Mouse (Mus musculus) thymus, postnatal 4 days (tissue): ENCODE results near the gene Ets1.

Source experiments
- DNase-seq: peaks from one replicate; pipeline ENCODE4 v3.0.0; 2021

Ets1 gene

GRCm38 (mm10) chr9:32713106-32713505 is 77.1 kb downstream of the Ets1 start:
- no peak for DNase-seq

- DNase-seq, result peak; percentile 20
These were observed 77.8 kb downstream of the Ets1 start for GRCm38 (mm10) chr9:32713790-32714189.

- DNase-seq, result peak; percentile 14
These were observed 78.5 kb downstream of the Ets1 start for GRCm38 (mm10) chr9:32714487-32714886.

GRCm38 (mm10) chr9:32715806-32716466 is 79.9 kb downstream of the Ets1 start:
- DNase-seq, result no peak

GRCm38 (mm10) chr9:32717268-32717920 is 81.4 kb downstream of the Ets1 start:
- DNase-seq, result peak; percentile 64

GRCm38 (mm10) chr9:32717931-32718820 is 82.2 kb downstream of the Ets1 start:
- peak; percentile 56 for DNase-seq

GRCm38 (mm10) chr9:32718868-32719267 is 82.8 kb downstream of the Ets1 start:
- DNase-seq, result no peak

- no peak for DNase-seq
These were observed 83.9 kb downstream of the Ets1 start for GRCm38 (mm10) chr9:32719941-32720263.

GRCm38 (mm10) chr9:32720264-32721031 is 84.4 kb downstream of the Ets1 start:
- peak; percentile 50 for DNase-seq

GRCm38 (mm10) chr9:32721081-32721480 is 85.1 kb downstream of the Ets1 start:
- no peak for DNase-seq

- DNase-seq, result no peak
These were observed 86.2 kb downstream of the Ets1 start for GRCm38 (mm10) chr9:32722205-32722604.

GRCm38 (mm10) chr9:32722969-32723368 is 86.9 kb downstream of the Ets1 start:
- DNase-seq, result no peak

- DNase-seq, result no peak
These were observed 88.3 kb downstream of the Ets1 start for GRCm38 (mm10) chr9:32724131-32724825.

GRCm38 (mm10) chr9:32725902-32726301 is 89.9 kb downstream of the Ets1 start:
- DNase-seq, result no peak

- DNase-seq, result peak; percentile 39
These were observed 90.6 kb downstream of the Ets1 start for GRCm38 (mm10) chr9:32726595-32726994.

- DNase-seq, result no peak
These were observed 91.0 kb downstream of the Ets1 start for GRCm38 (mm10) chr9:32727058-32727457.

- DNase-seq, result no peak
These were observed 92.3 kb downstream of the Ets1 start for GRCm38 (mm10) chr9:32728306-32728705.

GRCm38 (mm10) chr9:32728806-32729205 is 92.8 kb downstream of the Ets1 start:
- DNase-seq, result no peak

- no peak for DNase-seq
These were observed 93.2 kb downstream of the Ets1 start for GRCm38 (mm10) chr9:32729207-32729606.

- no peak for DNase-seq
These were observed 94.1 kb downstream of the Ets1 start for GRCm38 (mm10) chr9:32730001-32730655.

- peak; percentile 31 for DNase-seq
These were observed 94.9 kb downstream of the Ets1 start for GRCm38 (mm10) chr9:32730656-32731590.
